ENCODE assay signal across 8 mouse cellular contexts in genomic region chr13:76579414-76579813, GRCm38 (mm10).
DNase-seq lines count a peak whose midpoint lies in the region; ATAC-seq lines count a peak whose summit lies in the region.

No protein-coding gene starts in this region.

- ATAC-seq in embryonic facial prominence, embryonic 14.5 days (ENCODE audit: low read depth), result no peak
- peak; percentile 100 for ATAC-seq in monocyte, adult 5-6 weeks (replicated peaks; ENCODE audit: insufficient number of reproducible peaks, low FRiP score, low TSS enrichment, poor library complexity, severe bottlenecking)
- ATAC-seq in midbrain, embryonic 16.5 days, result no peak

- no peak overlapping the region for H3K9ac ChIP-seq in embryonic facial prominence, embryonic 14.5 days (ENCODE audit: low read depth, low read length)
- H3K9ac ChIP-seq in midbrain, embryonic 16.5 days (ENCODE audit: low read depth, low read length), result no peak overlapping the region

- H3K4me1 ChIP-seq in embryonic facial prominence, embryonic 14.5 days (ENCODE audit: control insufficient read depth, insufficient read depth, low read length), result no peaks in the 10 kb centered on the region
- H3K4me1 ChIP-seq in embryonic facial prominence, embryonic 10.5 days, result no peaks in the 10 kb centered on the region
- no peaks in the 10 kb centered on the region for H3K4me1 ChIP-seq in brown adipose tissue, adult 24 weeks (ENCODE audit: control insufficient read depth, insufficient read depth, insufficient read length, low read length)
- no peaks in the 10 kb centered on the region for H3K4me1 ChIP-seq in midbrain, embryonic 16.5 days (ENCODE audit: control insufficient read depth, insufficient read depth, low read length)

- peak; percentile 4 for DNase-seq in embryonic facial prominence, embryonic 14.5 days (ENCODE audit: low spot score)
- no peak for DNase-seq in embryonic facial prominence, embryonic 10.5 days (ENCODE audit: low spot score)
- peak; percentile 82 for DNase-seq in 3T3-L1 (ENCODE audit: low read depth, low spot score)
- peak; percentile 20 to 44 for DNase-seq in left cerebral cortex, postnatal 25 days (ENCODE audit: low spot score in 2 of 2)
- no peak for DNase-seq in embryo, embryonic 9.5 days (ENCODE audit: extremely low spot score)

- H3K4me3 ChIP-seq in embryonic facial prominence, embryonic 14.5 days (ENCODE audit: low read depth, low read length), result no peak overlapping the region
- no peak overlapping the region for H3K4me3 ChIP-seq in embryonic facial prominence, embryonic 10.5 days
- H3K4me3 ChIP-seq in brown adipose tissue, adult 24 weeks (ENCODE audit: insufficient read depth, low read depth, low read length), result no peak overlapping the region
- H3K4me3 ChIP-seq in midbrain, embryonic 16.5 days (ENCODE audit: low read depth, low read length), result no peak overlapping the region

- H3K36me3 ChIP-seq in embryonic facial prominence, embryonic 14.5 days (ENCODE audit: control insufficient read depth, insufficient read depth, low read length), result no peaks in the 10 kb centered on the region
- no peaks in the 10 kb centered on the region for H3K36me3 ChIP-seq in embryonic facial prominence, embryonic 10.5 days (replicated peaks)
- H3K36me3 ChIP-seq in midbrain, embryonic 16.5 days (ENCODE audit: control insufficient read depth, insufficient read depth, low read length), result no peaks in the 10 kb centered on the region

- WGBS in embryonic facial prominence, embryonic 14.5 days, result 28% methylated on average over 5 of the region's 5 CpGs
- WGBS in embryonic facial prominence, embryonic 10.5 days, result 46% methylated on average over 5 of the region's 5 CpGs
- 45% methylated on average over 5 of the region's 5 CpGs for WGBS in midbrain, embryonic 16.5 days

- H3K9me3 ChIP-seq in embryonic facial prominence, embryonic 14.5 days (ENCODE audit: control insufficient read depth, low read length), result no peaks in the 10 kb centered on the region
- H3K9me3 ChIP-seq in embryonic facial prominence, embryonic 10.5 days, result no peaks in the 10 kb centered on the region
- H3K9me3 ChIP-seq in midbrain, embryonic 16.5 days (replicated peaks; ENCODE audit: control insufficient read depth, low read length, poor library complexity, severe bottlenecking), result no peaks in the 10 kb centered on the region

- intact Hi-C loops in left cerebral cortex, postnatal 25 days (cut with DNase I), result no loop called here

- no peaks in the 10 kb centered on the region for H3K27me3 ChIP-seq in embryonic facial prominence, embryonic 14.5 days (replicated peaks; ENCODE audit: control insufficient read depth, insufficient read depth, low read length)
- H3K27me3 ChIP-seq in embryonic facial prominence, embryonic 10.5 days (replicated peaks; ENCODE audit: low read depth, poor library complexity, severe bottlenecking), result no peaks in the 10 kb centered on the region
- H3K27me3 ChIP-seq in midbrain, embryonic 16.5 days (ENCODE audit: control insufficient read depth, insufficient read depth, low read depth, low read length), result no peaks in the 10 kb centered on the region

- H3K27ac ChIP-seq in embryonic facial prominence, embryonic 14.5 days (replicated peaks; ENCODE audit: low read depth, low read length), result no peak overlapping the region
- no peak overlapping the region for H3K27ac ChIP-seq in embryonic facial prominence, embryonic 10.5 days (replicated peaks)
- H3K27ac ChIP-seq in brown adipose tissue, adult 24 weeks (replicated peaks; ENCODE audit: low read depth, low read length), result peak overlapping the region; percentile 37; the same call in 1 of the 2 replicates
- H3K27ac ChIP-seq in midbrain, embryonic 16.5 days (ENCODE audit: low read length), result no peak overlapping the region

- no peak overlapping the region for H3K4me2 ChIP-seq in embryonic facial prominence, embryonic 14.5 days (ENCODE audit: low read depth, low read length)
- H3K4me2 ChIP-seq in midbrain, embryonic 16.5 days (ENCODE audit: low read length), result no peak overlapping the region

Comparison
In these comparisons a context has a peak if more than half of its experiments do, and no peak if none do; other contexts are left out.
1. DNase-seq: peak in embryonic facial prominence, embryonic 14.5 days (single experiment), 3T3-L1 (single experiment) and left cerebral cortex, postnatal 25 days (2 of 2); none in embryonic facial prominence, embryonic 10.5 days (single experiment) and embryo, embryonic 9.5 days (single experiment).